Mouse (Mus musculus) kidney, adult 2 months (tissue): ENCODE results near the gene Cic.

ENCODE experiments used
- CTCF ChIP-seq: fragments of 200-500 bp; conservative IDR thresholded peaks from 2 replicates; pipeline ENCODE4 v1.5.1; 2011; ENCODE audit warnings: low read depth, mild to moderate bottlenecking, control low read depth, low read length, moderate library complexity, mixed read lengths; ENCODE audit not compliant: insufficient read depth, insufficient read length
- POLR2A ChIP-seq: fragments of 200-500 bp; IDR thresholded peaks from one replicate; pipeline ENCODE4 v1.6.1; 2011; ENCODE audit warnings: low read depth, low read length, control low read depth

DNA sequence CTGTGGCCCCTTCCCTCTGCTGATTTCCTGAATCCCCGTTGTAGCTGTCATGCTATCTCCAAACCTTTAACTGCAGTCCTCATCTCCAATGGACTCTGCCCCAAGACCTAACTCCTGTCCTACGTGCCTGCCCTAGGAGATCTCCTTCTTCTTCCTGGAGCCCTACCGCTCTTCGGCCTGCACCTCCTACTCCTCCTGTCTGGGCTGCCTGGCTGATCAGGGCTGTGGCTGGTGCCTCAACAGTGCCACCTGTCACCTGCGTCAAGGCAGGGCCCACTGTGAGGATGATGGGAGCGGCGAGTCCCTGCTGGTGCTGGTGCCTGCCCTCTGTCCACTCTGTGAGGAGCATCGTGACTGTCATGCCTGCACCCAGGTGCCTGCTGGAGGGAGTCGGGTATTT is 71.8 kb downstream of the Cic start:
- TF ChIP-seq CTCF (no peak), POLR2A (no peak)
